Mouse (Mus musculus): ENCODE measurements at regions not wholly inside any gene's neighbourhood (a gene's known extent, or its start where the extent isn't known, plus 50 kb on each side); places are given as distances from the start of the nearest gene placed in this dataset.
A peak's percentile ranks its signal among the peaks of the same experiment; 100 is the strongest.

DNA sequence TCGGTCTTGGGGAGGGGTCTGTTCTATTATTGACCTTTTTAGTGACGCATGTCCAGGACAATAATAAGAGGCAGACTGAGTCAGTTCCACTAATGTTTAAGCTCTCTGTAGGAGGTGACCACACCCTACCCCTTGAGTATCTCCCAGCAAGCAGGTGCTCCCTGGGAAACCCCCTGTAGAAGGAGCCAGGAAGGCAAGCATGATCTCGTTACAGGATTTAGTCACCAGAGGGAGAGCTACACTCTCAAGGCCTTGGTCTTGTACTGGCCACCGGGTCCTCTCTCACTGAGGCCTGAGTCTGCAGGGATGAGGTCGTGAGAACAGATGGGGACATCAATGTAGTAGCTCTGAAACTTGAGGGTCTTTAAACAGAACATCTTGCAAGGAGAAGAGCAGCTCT, 55.3 kb upstream of the Ccnd2 start:
- ATAC-seq (replicated peaks) = no peak
- Histone ChIP-seq H3K4me3 (no peak overlapping the region), H3K36me3 (replicated peaks) (no peaks in the 10 kb centered on the region), H3K27me3 (replicated peaks) (no peaks in the 10 kb centered on the region), H3K9me3 (no peaks in the 10 kb centered on the region), H3K9ac (no peak overlapping the region), H3K4me1 (no peaks in the 10 kb centered on the region), H3K27ac (no peak overlapping the region), H3K4me2 (no peak overlapping the region)
- 73% methylated on average over 5 of the region's 5 CpGs for WGBS

- H3K9ac ChIP-seq = no peak overlapping the region
- no peaks in the 10 kb centered on the region for H3K9me3 ChIP-seq
- no peak overlapping the region for H3K27ac ChIP-seq
- no peak overlapping the region for H3K4me2 ChIP-seq
- no peak for ATAC-seq (replicated peaks)
- 88% methylated on average over 3 of the region's 3 CpGs for WGBS
- no peaks in the 10 kb centered on the region for H3K36me3 ChIP-seq (replicated peaks)
- no peaks in the 10 kb centered on the region for H3K4me1 ChIP-seq
- H3K4me3 ChIP-seq = no peak overlapping the region
- no peaks in the 10 kb centered on the region for H3K27me3 ChIP-seq (replicated peaks)
Measured at GRCm38 (mm10) chr6:127213355-127213754, 61.4 kb upstream of the Ccnd2 start.

- Histone ChIP-seq H3K36me3 (replicated peaks) (no peaks in the 10 kb centered on the region), H3K4me2 (no peak overlapping the region), H3K9me3 (no peaks in the 10 kb centered on the region), H3K27me3 (replicated peaks) (no peaks in the 10 kb centered on the region), H3K4me3 (no peak overlapping the region), H3K27ac (no peak overlapping the region), H3K4me1 (no peaks in the 10 kb centered on the region), H3K9ac (no peak overlapping the region)
- no peak for ATAC-seq (replicated peaks)
- WGBS = 83% methylated on average over 4 of the region's 4 CpGs
Measured at GRCm38 (mm10) chr6:127215915-127216314, 63.9 kb upstream of the Ccnd2 start.

DNA sequence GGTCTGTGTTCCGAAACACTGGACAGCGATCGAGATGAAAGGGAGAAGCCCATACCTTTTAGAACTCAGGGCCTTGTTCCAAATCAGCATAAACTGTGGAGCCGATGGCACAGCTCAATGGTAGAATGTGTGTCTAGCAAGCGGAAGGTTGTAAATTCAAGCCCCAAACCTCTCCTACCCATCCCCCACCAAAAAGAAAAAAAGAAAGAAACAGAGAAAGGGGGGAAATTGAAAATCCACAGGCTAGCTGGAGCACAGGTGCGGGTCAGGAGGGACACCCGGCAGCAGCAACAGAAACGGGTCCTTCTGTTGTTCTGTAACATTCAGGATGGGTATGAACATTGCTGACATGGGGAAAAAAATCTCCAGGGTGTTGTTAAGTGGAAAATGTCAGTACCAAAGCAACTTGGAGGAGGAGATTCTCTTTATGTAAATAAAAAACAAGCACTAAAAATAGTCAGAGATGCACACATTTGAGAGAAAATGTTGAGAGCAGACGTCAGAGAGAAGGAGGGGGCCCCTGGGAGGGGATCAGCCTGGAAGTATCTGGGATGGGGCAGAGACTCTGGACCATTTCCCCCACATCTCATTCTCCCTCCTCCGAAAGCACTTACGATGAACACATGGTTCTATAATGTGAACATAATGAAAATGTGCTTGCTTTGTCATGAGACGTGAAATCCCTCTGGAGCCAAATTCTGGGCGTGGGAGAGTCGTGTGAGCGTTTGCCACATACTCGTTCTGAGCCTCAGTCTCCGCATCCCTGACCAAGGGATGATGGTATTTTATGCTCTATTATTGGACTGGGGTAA, 66.8 kb upstream of the Ccnd2 start:
- H3K36me3 ChIP-seq (replicated peaks) = no peaks in the 10 kb centered on the region
- H3K9me3 ChIP-seq = no peaks in the 10 kb centered on the region
- ATAC-seq (replicated peaks) = no peak
- 72% methylated on average over 17 of the region's 17 CpGs for WGBS
- no peak overlapping the region for H3K4me3 ChIP-seq
- H3K4me2 ChIP-seq = no peak overlapping the region
- no peaks in the 10 kb centered on the region for H3K27me3 ChIP-seq (replicated peaks)
- no peaks in the 10 kb centered on the region for H3K4me1 ChIP-seq
- H3K9ac ChIP-seq = no peak overlapping the region
- H3K27ac ChIP-seq = no peak overlapping the region

GRCm38 (mm10) chr6:127219446-127219802, 67.4 kb upstream of the Ccnd2 start:
- H3K9ac ChIP-seq = no peak overlapping the region
- 85% methylated on average over 7 of the region's 7 CpGs for WGBS

GRCm38 (mm10) chr6:127226242-127226983, 74.4 kb upstream of the Ccnd2 start:
- Histone ChIP-seq H3K36me3 (replicated peaks) (no peaks in the 10 kb centered on the region), H3K9me3 (no peaks in the 10 kb centered on the region), H3K9ac (no peak overlapping the region), H3K27me3 (replicated peaks) (no peaks in the 10 kb centered on the region), H3K4me1 (no peaks in the 10 kb centered on the region), H3K27ac (no peak overlapping the region), H3K4me2 (no peak overlapping the region), H3K4me3 (no peak overlapping the region)
- no peak for ATAC-seq (replicated peaks)
- WGBS = 96% methylated on average over 5 of the region's 5 CpGs

More at GRCm38 (mm10) chr6:127219446-127219802, 67.4 kb upstream of the Ccnd2 start:
- H3K27me3 ChIP-seq (replicated peaks) = no peaks in the 10 kb centered on the region
- H3K4me1 ChIP-seq = no peaks in the 10 kb centered on the region
- no peak overlapping the region for H3K4me3 ChIP-seq
- ATAC-seq (replicated peaks) = no peak
- no peak overlapping the region for H3K4me2 ChIP-seq
- H3K27ac ChIP-seq = no peak overlapping the region
- H3K36me3 ChIP-seq (replicated peaks) = no peaks in the 10 kb centered on the region
- H3K9me3 ChIP-seq = no peaks in the 10 kb centered on the region

DNA sequence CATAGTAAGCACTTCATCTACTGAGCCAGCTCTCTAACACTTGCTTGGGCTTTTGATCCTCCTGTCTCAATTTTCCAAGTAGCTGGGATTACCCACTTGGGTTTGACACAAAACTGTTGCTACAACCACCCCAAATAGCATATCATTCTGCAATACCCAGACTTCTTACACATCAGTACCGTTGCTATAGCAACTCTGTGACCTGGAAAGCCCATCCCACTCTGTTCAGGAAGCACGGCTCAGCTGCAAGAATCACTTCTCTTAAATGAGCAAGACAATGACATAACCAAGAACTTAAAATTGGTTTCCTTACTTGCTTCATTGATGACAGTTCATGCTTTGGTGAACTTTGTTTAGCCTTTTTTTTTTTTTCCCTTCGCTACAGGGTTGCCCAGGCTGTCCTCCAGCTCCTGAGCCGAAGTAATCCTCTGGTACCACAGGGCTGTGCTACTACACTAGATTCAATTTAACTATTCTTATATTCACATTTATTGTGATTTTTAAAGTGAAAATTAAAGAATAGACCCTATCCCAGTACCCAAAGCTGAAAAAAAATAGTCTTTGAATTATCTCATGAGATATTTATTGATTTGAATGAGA, 84.6 kb upstream of the Ccnd2 start:
- Histone ChIP-seq H3K36me3 (replicated peaks) (no peaks in the 10 kb centered on the region), H3K9ac (no peak overlapping the region), H3K9me3 (no peaks in the 10 kb centered on the region), H3K4me1 (no peaks in the 10 kb centered on the region), H3K27me3 (replicated peaks) (no peaks in the 10 kb centered on the region), H3K4me3 (no peak overlapping the region), H3K27ac (no peak overlapping the region), H3K4me2 (no peak overlapping the region)
- WGBS = 58% methylated on average over 4 of the region's 4 CpGs
- peak; percentile 71; the same call in 1 of the 2 replicates for ATAC-seq (replicated peaks)

DNA sequence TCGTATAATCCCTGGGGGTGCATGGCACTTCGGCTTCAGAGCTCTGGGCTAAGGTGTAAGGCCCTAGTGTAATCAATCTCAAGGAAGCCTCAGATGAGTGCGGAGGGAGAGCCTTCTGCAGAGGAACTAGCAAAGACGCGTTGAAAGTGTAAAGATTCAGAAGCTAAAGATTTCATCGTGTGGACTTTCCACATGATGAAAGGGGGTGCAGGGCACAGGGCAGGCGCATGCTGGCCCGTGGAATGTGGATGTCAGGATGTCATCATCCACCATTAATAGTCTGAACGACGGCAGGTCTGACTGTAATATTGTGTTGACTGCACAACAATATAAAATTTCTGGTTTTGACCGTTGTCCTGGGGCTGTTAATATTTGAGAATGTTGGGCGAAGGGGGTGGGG, 85.2 kb upstream of the Ccnd2 start:
- WGBS = 88% methylated on average over 12 of the region's 12 CpGs
- Histone ChIP-seq H3K27ac (no peak overlapping the region), H3K27me3 (replicated peaks) (no peaks in the 10 kb centered on the region), H3K36me3 (replicated peaks) (no peaks in the 10 kb centered on the region), H3K9me3 (no peaks in the 10 kb centered on the region), H3K4me1 (no peaks in the 10 kb centered on the region), H3K4me3 (no peak overlapping the region), H3K9ac (no peak overlapping the region), H3K4me2 (no peak overlapping the region)
- ATAC-seq (replicated peaks) = no peak

DNA sequence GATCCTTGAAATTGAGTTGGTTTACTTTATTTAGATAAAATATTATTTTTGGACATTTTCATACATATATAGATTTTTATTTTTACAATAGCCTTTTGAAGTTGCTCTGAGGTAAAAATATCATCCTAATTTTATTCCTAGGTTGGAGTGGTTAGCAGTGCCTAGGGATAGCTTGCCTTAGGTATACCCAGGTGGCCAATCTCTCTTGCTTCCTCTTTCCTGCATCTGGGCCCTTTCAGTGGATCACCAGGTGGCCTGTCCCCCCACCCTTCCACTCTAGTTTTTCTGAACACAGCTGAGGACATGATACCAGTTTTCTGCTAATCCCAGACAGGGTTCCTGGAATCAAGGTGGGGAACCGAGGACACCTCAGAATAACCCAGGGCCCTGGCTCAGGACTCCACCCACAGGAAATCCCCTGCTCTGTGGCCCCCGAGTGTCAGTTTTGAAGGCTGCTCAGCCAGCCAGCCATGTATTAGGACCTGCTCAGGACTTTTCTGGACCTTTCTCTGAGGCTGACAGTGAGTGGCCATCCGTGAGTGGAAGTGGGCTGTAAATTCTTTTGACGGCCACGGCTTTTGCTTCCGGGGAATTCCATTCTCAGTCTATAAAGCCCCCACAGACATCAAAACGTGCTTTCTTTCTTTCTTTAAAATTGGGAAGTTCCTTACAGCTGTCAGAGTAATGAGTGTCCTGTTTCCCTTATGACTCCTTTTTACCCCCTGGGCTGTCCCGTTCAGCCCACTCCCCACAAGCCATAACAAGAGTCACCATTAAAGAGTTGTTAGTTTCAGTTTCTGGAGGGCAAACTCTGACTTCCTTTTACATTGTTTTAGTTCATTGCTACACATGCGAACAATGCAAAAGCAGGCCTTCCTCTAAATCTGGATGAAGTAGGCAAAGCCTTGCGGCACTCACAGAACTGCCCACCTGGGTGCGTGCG, 87.8 kb upstream of the Ccnd2 start:
- Histone ChIP-seq H3K36me3 (replicated peaks) (no peaks in the 10 kb centered on the region), H3K4me1 (no peaks in the 10 kb centered on the region), H3K27ac (no peak overlapping the region), H3K4me2 (no peak overlapping the region), H3K4me3 (no peak overlapping the region), H3K9me3 (no peaks in the 10 kb centered on the region), H3K27me3 (replicated peaks) (no peaks in the 10 kb centered on the region), H3K9ac (no peak overlapping the region)
- WGBS = 76% methylated on average over 12 of the region's 12 CpGs
- no peak for ATAC-seq (replicated peaks)

DNA sequence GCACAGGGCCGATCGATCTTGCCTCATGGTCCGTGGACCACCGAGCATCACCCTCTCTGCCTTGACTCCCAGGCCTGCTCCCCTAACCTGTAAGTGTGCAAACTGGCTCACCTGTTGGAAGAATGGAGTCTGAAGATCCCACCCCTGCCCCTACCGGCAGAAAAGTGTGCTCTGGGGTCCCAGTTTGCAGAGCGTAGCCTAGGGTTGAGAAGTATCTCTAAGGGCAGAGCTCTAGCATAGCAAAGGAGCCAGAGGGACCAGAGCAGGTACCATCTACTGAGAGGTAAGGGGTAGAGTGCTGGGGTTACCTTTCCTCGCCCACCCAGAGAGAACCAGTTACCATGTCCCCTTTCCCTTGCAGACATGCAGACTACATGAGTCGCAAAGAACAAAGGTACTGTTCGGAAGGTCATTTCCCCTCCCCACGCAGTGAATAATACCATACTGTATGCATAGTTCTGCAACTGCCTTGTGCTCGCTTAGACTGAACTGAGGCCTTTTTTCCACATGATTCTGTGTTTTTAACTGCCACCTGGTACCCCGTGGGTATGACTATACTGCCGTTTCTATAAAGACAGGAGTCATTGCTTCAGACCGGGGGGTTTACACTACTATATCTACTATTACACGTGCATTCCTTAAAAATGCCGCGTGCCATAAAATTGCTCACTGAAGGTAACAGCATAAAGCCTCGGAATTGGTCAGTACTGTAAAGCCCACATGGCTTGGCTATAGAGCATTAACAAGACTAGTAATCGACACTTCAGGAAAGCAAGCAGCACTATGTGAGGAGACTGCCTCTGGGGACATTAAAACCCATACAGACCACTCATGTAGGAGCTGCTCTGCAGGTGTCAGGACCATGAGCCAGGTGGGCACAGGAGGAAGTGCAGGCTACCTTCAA, 88.7 kb upstream of the Ccnd2 start:
- Histone ChIP-seq H3K9me3 (no peaks in the 10 kb centered on the region), H3K4me1 (no peaks in the 10 kb centered on the region), H3K9ac (no peak overlapping the region), H3K27me3 (replicated peaks) (no peaks in the 10 kb centered on the region), H3K4me3 (no peak overlapping the region), H3K4me2 (no peak overlapping the region), H3K36me3 (replicated peaks) (no peaks in the 10 kb centered on the region), H3K27ac (no peak overlapping the region)
- WGBS = 90% methylated on average over 19 of the region's 19 CpGs
- ATAC-seq (replicated peaks) = no peak

GRCm38 (mm10) chr6:127241693-127242425, 89.9 kb upstream of the Ccnd2 start:
- H3K27me3 ChIP-seq (replicated peaks) = no peaks in the 10 kb centered on the region
- no peaks in the 10 kb centered on the region for H3K36me3 ChIP-seq (replicated peaks)
- H3K4me1 ChIP-seq = no peaks in the 10 kb centered on the region
- no peaks in the 10 kb centered on the region for H3K9me3 ChIP-seq
- no peak for ATAC-seq (replicated peaks)
- WGBS = 74% methylated on average over 14 of the region's 14 CpGs
- no peak overlapping the region for H3K9ac ChIP-seq
- H3K4me3 ChIP-seq = no peak overlapping the region
- H3K4me2 ChIP-seq = no peak overlapping the region
- H3K27ac ChIP-seq = no peak overlapping the region

Measured in midbrain, embryonic 15.5 days (tissue).